Mouse (Mus musculus): ENCODE data around the gene Klk12.

GRCm38 (mm10) chr7:43778176-43778970 is 9.7 kb downstream of the Klk12 start:
- TF ChIP-seq ZNF384 (IDR thresholded peaks at IDR 0.05; ENCODE audit: low read depth, low read length) (no peak), POLR2A (IDR thresholded peaks at IDR 0.05; ENCODE audit: low read depth, low read length) (no peak), NELFE (IDR thresholded peaks at IDR 0.05; ENCODE audit: low read depth, low read length) (no peak), EP300 (IDR thresholded peaks at IDR 0.05; ENCODE audit: low read length) (no peak), RCOR1 (conservative IDR thresholded peaks at IDR 0.05; ENCODE audit: low read depth, low read length) (no peak), MAFK (IDR thresholded peaks at IDR 0.05; ENCODE audit: insufficient replicate concordance, low read length) (no peak), ZC3H11A (IDR thresholded peaks at IDR 0.05; ENCODE audit: low read depth, low read length) (no peak), POLR2AphosphoS2 (IDR thresholded peaks at IDR 0.05; ENCODE audit: low read depth, low read length) (no peak), SMC3 (IDR thresholded peaks at IDR 0.05; ENCODE audit: low read depth, low read length) (no peak), RAD21 (IDR thresholded peaks at IDR 0.05; ENCODE audit: low read depth, low read length) (no peak), MEF2A (IDR thresholded peaks at IDR 0.05; ENCODE audit: borderline replicate concordance, low read depth, low read length) (no peak)

All from CH12.LX (cell line).